Comparison of ENCODE assay signal across 17 mouse cellular contexts in the genomic region with DNA sequence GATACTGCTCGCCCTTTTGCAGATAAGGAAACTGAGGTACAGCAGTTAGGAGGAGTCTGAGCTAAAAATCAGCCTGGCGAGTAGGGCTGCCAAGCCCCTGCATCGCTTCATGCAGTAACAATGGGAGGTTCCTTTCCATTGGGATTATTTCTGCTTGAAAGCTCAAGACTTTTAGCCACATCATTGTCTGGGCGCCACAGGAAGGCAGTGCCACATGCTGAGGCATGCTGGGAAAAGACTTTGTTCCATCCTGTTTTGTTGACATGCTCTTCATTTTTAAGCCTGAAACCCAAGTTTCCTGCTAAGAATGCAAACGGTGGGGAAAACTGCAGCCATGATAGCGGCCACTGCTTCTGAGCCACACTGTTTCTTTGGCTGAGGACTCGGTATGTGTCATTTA.
A peak's percentile ranks its signal among the peaks of the same experiment; 100 is the strongest.
DNase-seq lines count a peak whose midpoint lies in the region; ATAC-seq and TF ChIP-seq lines count a peak whose summit lies in the region.
"Had no signal": no experiment of that assay in that cellular context is flagged by ENCODE, and none has a peak within 500 bp of the region (broad histone marks: within the 10 kb centered on the region; RNA-seq: fewer than 3 reads in every experiment).

No protein-coding gene starts in this region.

- no peak overlapping the region for H3K9ac ChIP-seq in forebrain, postnatal 0 days
- H3K9ac ChIP-seq in neural tube, embryonic 15.5 days (replicated peaks): 0 out of 2 replicates have a peak overlapping the region, but pooled peaks have one; percentile 17
- H3K9ac ChIP-seq: heart, embryonic 13.5 days; stomach, embryonic 15.5 days had no signal

- peaks cover 96% of the 10 kb centered on the region for H3K4me1 ChIP-seq in forebrain, embryonic 10.5 days
- H3K4me1 ChIP-seq in forebrain, postnatal 0 days (ENCODE audit: insufficient read depth): 0 out of 2 replicates have a peak, but pooled peaks cover 7% of the 10 kb centered on the region
- peaks cover 69% of the 10 kb centered on the region for H3K4me1 ChIP-seq in megakaryocyte, embryonic 14.5 days
- peaks cover 86% of the 10 kb centered on the region for H3K4me1 ChIP-seq in embryonic facial prominence, embryonic 10.5 days
- peaks cover 44% of the 10 kb centered on the region for H3K4me1 ChIP-seq in neural tube, embryonic 15.5 days

- H3K27me3 ChIP-seq in forebrain, embryonic 10.5 days (ENCODE audit: poor library complexity, severe bottlenecking): peaks cover 96% of the 10 kb centered on the region
- no peaks in the 10 kb centered on the region for H3K27me3 ChIP-seq in forebrain, postnatal 0 days (ENCODE audit: insufficient read depth, low read length)
- H3K27me3 ChIP-seq in megakaryocyte, embryonic 14.5 days (replicated peaks): peaks cover 37% of the 10 kb centered on the region
- peaks cover 68% of the 10 kb centered on the region for H3K27me3 ChIP-seq in embryonic facial prominence, embryonic 10.5 days (replicated peaks; ENCODE audit: low read depth, poor library complexity, severe bottlenecking)
- peaks cover 11% of the 10 kb centered on the region; the same call in 1 of the 2 replicates for H3K27me3 ChIP-seq in neural tube, embryonic 15.5 days (replicated peaks)
- H3K27me3 ChIP-seq: stomach, embryonic 15.5 days had no signal

- H3K9me3 ChIP-seq in forebrain, embryonic 10.5 days: no peaks in the 10 kb centered on the region
- no peaks in the 10 kb centered on the region for H3K9me3 ChIP-seq in forebrain, postnatal 0 days (ENCODE audit: low read length)
- H3K9me3 ChIP-seq in megakaryocyte, embryonic 14.5 days: no peaks in the 10 kb centered on the region
- no peaks in the 10 kb centered on the region for H3K9me3 ChIP-seq in embryonic facial prominence, embryonic 10.5 days
- no peaks in the 10 kb centered on the region for H3K9me3 ChIP-seq in neural tube, embryonic 15.5 days (replicated peaks)
- H3K9me3 ChIP-seq: heart, embryonic 13.5 days; stomach, embryonic 15.5 days had no signal

- WGBS in forebrain, embryonic 10.5 days: 11% methylated on average over 7 of the region's 7 CpGs
- 12% methylated on average over 7 of the region's 7 CpGs for WGBS in forebrain, postnatal 0 days
- WGBS in embryonic facial prominence, embryonic 10.5 days: 23% methylated on average over 7 of the region's 7 CpGs
- WGBS in neural tube, embryonic 15.5 days: 20% methylated on average over 7 of the region's 7 CpGs

- no peak overlapping the region for H3K4me2 ChIP-seq in forebrain, postnatal 0 days (ENCODE audit: low read depth)
- H3K4me2 ChIP-seq in neural tube, embryonic 15.5 days: no peak overlapping the region
- H3K4me2 ChIP-seq: heart, embryonic 13.5 days; stomach, embryonic 15.5 days had no signal

- peak overlapping the region; percentile 51; the same call in 1 of the 2 replicates for H3K27ac ChIP-seq in forebrain, embryonic 10.5 days
- no peak overlapping the region for H3K27ac ChIP-seq in forebrain, postnatal 0 days (ENCODE audit: low read depth, low read length)
- H3K27ac ChIP-seq in embryonic facial prominence, embryonic 10.5 days (replicated peaks): no peak overlapping the region
- no peak overlapping the region for H3K27ac ChIP-seq in neural tube, embryonic 15.5 days (replicated peaks)
- H3K27ac ChIP-seq: heart, embryonic 13.5 days; stomach, embryonic 15.5 days had no signal

- TF ChIP-seq CTCF in forebrain, postnatal 0 days (IDR thresholded peaks at IDR 0.05; ENCODE audit: low read depth): no peak

- 0 out of 2 replicates have a peak overlapping the region, but pooled peaks have one; percentile 12 for H3K4me3 ChIP-seq in forebrain, embryonic 10.5 days
- H3K4me3 ChIP-seq in forebrain, postnatal 0 days (ENCODE audit: low read depth, low read length): no peak overlapping the region
- peak overlapping the region; percentile 12 for H3K4me3 ChIP-seq in megakaryocyte, embryonic 14.5 days (replicated peaks)
- no peak overlapping the region for H3K4me3 ChIP-seq in embryonic facial prominence, embryonic 10.5 days
- H3K4me3 ChIP-seq in neural tube, embryonic 15.5 days (replicated peaks): no peak overlapping the region
- H3K4me3 ChIP-seq: heart, embryonic 13.5 days; stomach, embryonic 15.5 days had no signal

- no peaks in the 10 kb centered on the region for H3K36me3 ChIP-seq in forebrain, embryonic 10.5 days (replicated peaks)
- H3K36me3 ChIP-seq in forebrain, postnatal 0 days (ENCODE audit: insufficient read depth): no peaks in the 10 kb centered on the region
- H3K36me3 ChIP-seq in megakaryocyte, embryonic 14.5 days (replicated peaks; ENCODE audit: low read length): no peaks in the 10 kb centered on the region
- no peaks in the 10 kb centered on the region for H3K36me3 ChIP-seq in embryonic facial prominence, embryonic 10.5 days (replicated peaks)
- no peaks in the 10 kb centered on the region for H3K36me3 ChIP-seq in neural tube, embryonic 15.5 days
- H3K36me3 ChIP-seq: heart, embryonic 13.5 days; stomach, embryonic 15.5 days had no signal

- ATAC-seq in forebrain, postnatal 0 days: no peak
- ATAC-seq in megakaryocyte, adult 5-6 weeks (ENCODE audit: poor library complexity, severe bottlenecking): no peak
- ATAC-seq in neural tube, embryonic 15.5 days (ENCODE audit: low FRiP score): no peak

- DNase-seq in forebrain, embryonic 10.5 days (ENCODE audit: extremely low spot score, low spot score): peak; percentile 40
- no peak for DNase-seq in forebrain, postnatal 0 days
- peak; percentile 9 for DNase-seq in embryonic facial prominence, embryonic 10.5 days (ENCODE audit: low spot score)
- no peak for DNase-seq in right cerebral cortex, adult 18-20 months
- DNase-seq in layer of hippocampus, postnatal 25 days (ENCODE audit: extremely low spot score in 1 of 2, low spot score in 1 of 2): no peak
- DNase-seq: cerebellum, adult 9-10 months; heart, postnatal 36 days; kidney, adult 8-10 months; kidney, postnatal 36 days; lung, adult 18-20 months; lung, postnatal 36 days; thymus, adult 2 months had no signal

Comparison
In these comparisons a context has a peak if more than half of its experiments do, and no peak if none do; other contexts are left out.
1. DNase-seq: peak in forebrain, embryonic 10.5 days (single experiment) and embryonic facial prominence, embryonic 10.5 days (single experiment); none in forebrain, postnatal 0 days (single experiment), right cerebral cortex, adult 18-20 months (single experiment) and layer of hippocampus, postnatal 25 days (0 of 2).
2. H3K4me3 ChIP-seq: peak in forebrain, embryonic 10.5 days (single experiment) and megakaryocyte, embryonic 14.5 days (single experiment); none in forebrain, postnatal 0 days (single experiment), embryonic facial prominence, embryonic 10.5 days (single experiment) and neural tube, embryonic 15.5 days (single experiment).